Mouse (Mus musculus) thymus, postnatal 25 days (tissue): Measurements from ENCODE around the gene Gm10282.

Source experiments
- DNase-seq: peaks from one replicate; pipeline ENCODE4 v3.0.0; 2022

Gene Gm10282

GRCm38 (mm10) chr8:72259862-72260261 is 45.2 kb downstream of the Gm10282 start:
- no peak for DNase-seq

GRCm38 (mm10) chr8:72257902-72258238 is 47.2 kb downstream of the Gm10282 start:
- no peak for DNase-seq

DNA sequence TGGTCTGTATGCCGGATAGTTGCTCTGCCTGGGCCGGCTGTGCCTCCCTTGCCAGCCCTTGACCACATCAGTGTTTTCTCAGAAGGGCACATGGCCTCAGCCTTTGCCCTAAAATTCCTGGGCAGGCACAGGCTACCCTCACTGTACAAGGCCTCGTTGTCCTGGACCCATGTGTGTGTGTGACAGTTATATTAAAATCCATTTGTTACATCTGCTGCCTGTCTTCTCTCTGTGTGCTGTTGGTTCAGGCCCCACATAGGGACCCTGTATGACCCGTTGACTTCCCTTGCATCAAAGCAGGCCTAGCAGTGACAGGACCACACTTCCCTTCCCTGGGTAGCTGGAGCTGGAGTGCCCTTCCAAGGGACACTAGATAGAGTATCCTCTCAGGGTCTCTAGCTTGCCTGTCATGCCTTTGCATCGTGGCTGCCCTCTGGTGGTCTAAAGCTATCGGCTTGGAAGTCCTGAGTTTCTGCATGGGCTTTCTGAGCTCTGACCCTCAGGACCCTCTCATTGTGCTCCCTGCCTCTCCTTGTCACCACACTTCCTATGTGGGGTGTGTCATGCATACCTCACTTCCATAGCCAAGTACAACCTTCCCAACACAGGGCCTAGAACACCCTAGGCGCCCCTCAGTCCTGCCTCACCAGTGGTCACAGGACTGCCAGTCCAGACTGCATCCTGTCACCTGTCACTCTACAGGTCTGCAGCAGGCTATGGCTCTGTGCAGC is 47.7 kb downstream of the Gm10282 start:
- DNase-seq: peak; percentile 60
